Mouse (Mus musculus) cerebellum, adult 2 months (tissue): Measurements from ENCODE around the gene Ccdc163.
"Not testable (repeated sequence)": the region's sequence is repeated elsewhere in the genome, so short reads cannot be mapped to it uniquely, and the experiment has no call there.

Experiments used
- CTCF ChIP-seq: fragments of 200-500 bp; IDR thresholded peaks from 2 replicates; pipeline ENCODE4 v1.5.1; 2011; ENCODE audit warnings: low read depth, mild to moderate bottlenecking, control low read depth, low read length, moderate library complexity, borderline replicate concordance; ENCODE audit not compliant: insufficient read depth
- POLR2A ChIP-seq: fragments of 200-500 bp; IDR thresholded peaks from 2 replicates; pipeline ENCODE4 v1.6.1; 2011; ENCODE audit warnings: low read length, control low read depth, borderline replicate concordance; ENCODE audit not compliant: insufficient read depth

DNA sequence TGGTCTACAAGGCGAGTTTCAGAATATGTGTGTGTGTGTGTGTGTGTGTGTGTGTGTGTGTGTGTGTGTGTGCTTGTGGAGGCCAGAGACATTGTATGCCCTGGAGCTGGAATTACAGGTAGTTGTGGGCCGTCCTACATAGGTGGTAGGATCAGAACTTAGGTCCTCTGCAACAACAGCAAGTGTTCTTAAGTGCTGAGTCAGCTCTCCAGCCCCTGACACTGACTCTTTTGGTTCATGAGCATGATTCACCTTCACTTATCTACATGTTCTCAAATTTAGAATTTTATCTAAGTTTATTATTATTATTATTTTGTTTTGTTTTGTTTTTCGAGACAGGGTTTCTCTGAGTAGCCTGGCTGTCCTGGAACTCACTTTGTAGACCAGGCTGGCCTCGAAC, 27.8 kb upstream of the Ccdc163 start:
- TF ChIP-seq CTCF, POLR2A: not testable (repeated sequence)
